Mouse (Mus musculus) adrenal gland, postnatal 14 days (tissue): ENCODE results near the gene Rbm44. TPM values are rescaled to one million over a fixed set of nuclear protein-coding genes. Genes with fewer than 3 reads are reported as not detected.

Experiments used
- DNase-seq: peaks from one replicate; pipeline ENCODE4 v3.0.0; 2021; ENCODE audit warnings: mixed read lengths
- total RNA-seq: library from RNA; stranded (reverse); gene quantifications from 2 replicates; pipeline ENCODE4 v1.2.3, GENCODE M21; 2021

The Rbm44 gene
- total RNA-seq, 1 experiment from 2014 or later: not detected

GRCm38 (mm10) chr1:91179533-91180173, 34.8 kb downstream of the Rbm44 start, which contains the start of gene Ramp1:
TSS of gene Ramp1 (plus strand) at chr1:91179822.
- DNase-seq: peak; percentile 65

- no peak for DNase-seq
Measured at GRCm38 (mm10) chr1:91180174-91180565, 35.3 kb downstream of the Rbm44 start.

- DNase-seq: no peak
Measured at GRCm38 (mm10) chr1:91180723-91181122, 35.8 kb downstream of the Rbm44 start.

GRCm38 (mm10) chr1:91181261-91181660, 36.4 kb downstream of the Rbm44 start:
- no peak for DNase-seq

GRCm38 (mm10) chr1:91181784-91182450, 37.0 kb downstream of the Rbm44 start:
- no peak for DNase-seq

- DNase-seq: no peak
Measured at GRCm38 (mm10) chr1:91183305-91183704, 38.4 kb downstream of the Rbm44 start.

GRCm38 (mm10) chr1:91186677-91187076, 41.8 kb downstream of the Rbm44 start:
- DNase-seq: no peak

GRCm38 (mm10) chr1:91187315-91187714, 42.4 kb downstream of the Rbm44 start:
- DNase-seq: no peak

- no peak for DNase-seq
Measured at GRCm38 (mm10) chr1:91187786-91188640, 43.1 kb downstream of the Rbm44 start.

GRCm38 (mm10) chr1:91188851-91189460, 44.1 kb downstream of the Rbm44 start:
- no peak for DNase-seq

GRCm38 (mm10) chr1:91192184-91192583, 47.3 kb downstream of the Rbm44 start:
- no peak for DNase-seq

GRCm38 (mm10) chr1:91193242-91193641, 48.4 kb downstream of the Rbm44 start:
- DNase-seq: no peak

GRCm38 (mm10) chr1:91193680-91194079, 48.8 kb downstream of the Rbm44 start:
- no peak for DNase-seq

GRCm38 (mm10) chr1:91199793-91200192, 54.9 kb downstream of the Rbm44 start:
- no peak for DNase-seq

- no peak for DNase-seq
Measured at GRCm38 (mm10) chr1:91201122-91201521, 56.2 kb downstream of the Rbm44 start.

- no peak for DNase-seq
Measured at GRCm38 (mm10) chr1:91204221-91204765, 59.4 kb downstream of the Rbm44 start.

GRCm38 (mm10) chr1:91205651-91206050, 60.8 kb downstream of the Rbm44 start:
- DNase-seq: no peak

- DNase-seq: no peak
Measured at GRCm38 (mm10) chr1:91206336-91206735, 61.4 kb downstream of the Rbm44 start.

- DNase-seq: no peak
Measured at GRCm38 (mm10) chr1:91206873-91207272, 62.0 kb downstream of the Rbm44 start.

GRCm38 (mm10) chr1:91207334-91208074, 62.6 kb downstream of the Rbm44 start:
- DNase-seq: peak; percentile 26

GRCm38 (mm10) chr1:91209343-91209742, 64.5 kb downstream of the Rbm44 start:
- DNase-seq: no peak
